Mouse (Mus musculus): ENCODE measurements at regions not wholly inside any gene's neighbourhood (a gene's known extent, or its start where the extent isn't known, plus 50 kb on each side); places are given as distances from the start of the nearest gene placed in this dataset.

- no peak for TF ChIP-seq CTCF (IDR thresholded peaks at IDR 0.05; ENCODE audit: insufficient read depth, low read length)
- no peak for TF ChIP-seq POLR2A (IDR thresholded peaks at IDR 0.05; ENCODE audit: borderline replicate concordance, extremely low read depth, low read depth, low read length)
Measured at GRCm38 (mm10) chr2:30709386-30709884, 94.0 kb downstream of the 1700001O22Rik start.
